Mouse (Mus musculus): ENCODE results near the gene Gsn. TPM values are rescaled to one million over a fixed set of nuclear protein-coding genes. Genes with fewer than 3 reads are reported as not detected.

The Gsn gene
- polyA plus RNA-seq, 1 experiment from 2014 or later = 386 TPM

DNA sequence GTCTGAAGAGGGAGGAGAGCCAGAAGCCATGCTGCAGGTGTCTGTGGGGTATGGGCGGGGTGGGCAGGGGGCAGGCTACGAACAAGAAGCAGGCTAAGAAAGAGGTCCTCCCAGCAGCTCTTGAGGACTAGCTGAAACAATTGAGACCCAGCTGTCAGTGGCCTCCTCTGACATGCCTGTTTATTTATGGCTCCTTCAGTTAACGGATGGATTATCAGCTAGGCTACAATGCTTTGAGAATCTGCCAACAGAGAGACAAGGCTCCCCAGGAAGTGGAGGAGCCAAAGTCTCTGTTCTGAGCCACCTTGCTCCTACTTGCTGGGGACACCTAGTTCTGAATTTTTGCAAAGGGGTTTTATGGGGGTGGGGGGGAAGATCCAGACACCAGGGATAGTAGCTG is 36.5 kb downstream of the Gsn start:
- H3K27me3 ChIP-seq (ENCODE audit: control insufficient read depth, insufficient read depth, low read length) = no peaks in the 10 kb centered on the region
- no peaks in the 10 kb centered on the region for H3K4me1 ChIP-seq (ENCODE audit: control insufficient read depth, insufficient read depth, low read length)
- H3K4me3 ChIP-seq (replicated peaks; ENCODE audit: low read length) = no peak overlapping the region
- ATAC-seq (ENCODE audit: insufficient read depth, low FRiP score) = no peak
- WGBS = 63% methylated on average over 3 of the region's 3 CpGs
- no peak overlapping the region for H3K4me2 ChIP-seq (ENCODE audit: low read depth, low read length)
- no peak overlapping the region for H3K9ac ChIP-seq (ENCODE audit: low read length)
- H3K27ac ChIP-seq (ENCODE audit: low read length) = no peak overlapping the region
- peaks cover 8% of the 10 kb centered on the region; the same call in 1 of the 2 replicates for H3K36me3 ChIP-seq (ENCODE audit: control insufficient read depth, insufficient read depth, low read length)
- H3K9me3 ChIP-seq (replicated peaks; ENCODE audit: control insufficient read depth, low read length) = no peaks in the 10 kb centered on the region

DNA sequence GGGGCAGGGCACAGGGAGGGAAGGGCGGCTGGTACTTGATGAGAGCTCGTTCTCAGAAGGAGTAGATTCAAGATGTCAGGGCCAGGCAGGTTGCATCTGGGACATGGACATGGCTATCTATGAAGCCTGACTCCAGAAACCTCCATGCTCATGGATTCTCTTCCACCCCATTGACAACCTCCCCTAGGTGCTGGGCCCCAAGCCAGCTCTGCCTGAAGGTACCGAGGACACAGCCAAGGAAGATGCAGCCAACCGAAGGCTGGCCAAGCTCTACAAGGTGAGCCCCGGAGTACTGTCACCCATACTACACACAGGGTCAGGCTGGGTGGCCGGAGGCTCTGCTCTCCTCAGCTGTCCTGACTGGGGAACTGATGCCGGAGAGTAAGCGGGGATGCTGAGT is 37.1 kb downstream of the Gsn start:
- 87% methylated on average over 8 of the region's 8 CpGs for WGBS
- H3K4me3 ChIP-seq (replicated peaks; ENCODE audit: low read length) = no peak overlapping the region
- H3K36me3 ChIP-seq (ENCODE audit: control insufficient read depth, insufficient read depth, low read length) = peaks cover 8% of the 10 kb centered on the region; the same call in 1 of the 2 replicates
- no peak for ATAC-seq (ENCODE audit: insufficient read depth, low FRiP score)
- H3K9me3 ChIP-seq (replicated peaks; ENCODE audit: control insufficient read depth, low read length) = no peaks in the 10 kb centered on the region
- no peaks in the 10 kb centered on the region for H3K27me3 ChIP-seq (ENCODE audit: control insufficient read depth, insufficient read depth, low read length)
- H3K4me1 ChIP-seq (ENCODE audit: control insufficient read depth, insufficient read depth, low read length) = no peaks in the 10 kb centered on the region
- no peak overlapping the region for H3K9ac ChIP-seq (ENCODE audit: low read length)
- no peak overlapping the region for H3K4me2 ChIP-seq (ENCODE audit: low read depth, low read length)
- no peak overlapping the region for H3K27ac ChIP-seq (ENCODE audit: low read length)

DNA sequence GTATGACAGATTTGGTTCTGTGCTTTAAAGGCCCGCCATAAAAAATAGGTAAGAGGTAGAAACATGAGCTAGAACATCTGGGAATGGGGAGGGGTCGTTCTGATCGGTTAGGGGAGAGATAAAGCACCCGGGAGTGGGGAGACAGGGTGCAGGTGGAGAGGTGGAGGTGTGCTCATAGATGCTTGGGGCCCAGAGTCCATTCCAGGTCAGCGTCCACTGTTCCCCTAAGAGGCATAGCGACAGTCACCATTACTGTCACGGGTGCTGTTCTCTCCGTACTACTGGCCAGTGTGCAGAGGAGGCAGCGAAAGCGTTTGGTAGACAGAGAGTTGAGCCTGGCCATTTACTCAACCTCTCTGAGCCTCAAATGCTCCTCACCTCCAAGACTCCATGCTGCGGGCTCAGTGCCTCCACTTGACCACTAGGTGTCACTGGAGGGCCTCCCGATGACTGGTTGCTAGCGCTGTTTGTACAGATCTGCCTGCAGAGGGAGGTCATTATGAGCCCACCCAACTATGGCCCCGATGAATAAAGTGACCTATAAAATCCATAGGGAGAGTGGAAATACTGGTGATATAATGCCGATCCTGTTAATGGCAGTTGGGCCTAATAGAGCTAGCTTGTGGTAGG is 41.6 kb downstream of the Gsn start:
- Histone ChIP-seq H3K4me2 (ENCODE audit: low read depth, low read length) (no peak overlapping the region), H3K9ac (ENCODE audit: low read length) (no peak overlapping the region), H3K36me3 (ENCODE audit: control insufficient read depth, insufficient read depth, low read length) (peaks cover 4% of the 10 kb centered on the region; the same call in 1 of the 2 replicates), H3K27me3 (ENCODE audit: control insufficient read depth, insufficient read depth, low read length) (no peaks in the 10 kb centered on the region), H3K4me1 (ENCODE audit: control insufficient read depth, insufficient read depth, low read length) (peaks cover 6% of the 10 kb centered on the region), H3K27ac (ENCODE audit: low read length) (no peak overlapping the region), H3K4me3 (replicated peaks; ENCODE audit: low read length) (no peak overlapping the region), H3K9me3 (replicated peaks; ENCODE audit: control insufficient read depth, low read length) (no peaks in the 10 kb centered on the region)
- WGBS = 29% methylated on average over 15 of the region's 15 CpGs
- peak; percentile 45; the same call in 1 of the 2 replicates for ATAC-seq (ENCODE audit: insufficient read depth, low FRiP score)

DNA sequence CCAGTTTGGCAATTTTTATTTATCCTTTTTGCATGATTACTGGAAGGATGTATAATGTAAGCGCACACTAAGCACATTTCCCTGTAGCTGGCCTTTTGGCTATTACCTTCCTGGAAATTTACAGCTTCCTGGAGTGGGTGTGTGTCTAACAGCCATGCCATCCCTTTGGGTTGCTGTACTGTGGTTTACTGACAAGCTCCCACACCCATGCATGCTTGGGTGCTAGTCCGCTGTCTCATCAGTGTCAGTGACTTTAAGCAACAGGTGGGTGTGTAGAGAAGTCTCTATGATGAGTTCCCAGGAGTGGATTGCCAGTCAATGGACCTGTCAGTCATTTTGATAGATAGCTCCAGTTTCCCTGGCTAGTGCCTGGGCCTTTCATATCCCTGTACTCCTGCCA is 43.3 kb downstream of the Gsn start:
- H3K9ac ChIP-seq (ENCODE audit: low read length) = no peak overlapping the region
- 84% methylated on average over 2 of the region's 2 CpGs for WGBS
- no peak for ATAC-seq (ENCODE audit: insufficient read depth, low FRiP score)
- H3K4me2 ChIP-seq (ENCODE audit: low read depth, low read length) = no peak overlapping the region
- H3K9me3 ChIP-seq (replicated peaks; ENCODE audit: control insufficient read depth, low read length) = no peaks in the 10 kb centered on the region
- H3K27ac ChIP-seq (ENCODE audit: low read length) = no peak overlapping the region
- H3K36me3 ChIP-seq (ENCODE audit: control insufficient read depth, insufficient read depth, low read length) = peaks cover 7% of the 10 kb centered on the region
- H3K4me1 ChIP-seq (ENCODE audit: control insufficient read depth, insufficient read depth, low read length) = peaks cover 6% of the 10 kb centered on the region
- no peaks in the 10 kb centered on the region for H3K27me3 ChIP-seq (ENCODE audit: control insufficient read depth, insufficient read depth, low read length)
- H3K4me3 ChIP-seq (replicated peaks; ENCODE audit: low read length) = no peak overlapping the region

DNA sequence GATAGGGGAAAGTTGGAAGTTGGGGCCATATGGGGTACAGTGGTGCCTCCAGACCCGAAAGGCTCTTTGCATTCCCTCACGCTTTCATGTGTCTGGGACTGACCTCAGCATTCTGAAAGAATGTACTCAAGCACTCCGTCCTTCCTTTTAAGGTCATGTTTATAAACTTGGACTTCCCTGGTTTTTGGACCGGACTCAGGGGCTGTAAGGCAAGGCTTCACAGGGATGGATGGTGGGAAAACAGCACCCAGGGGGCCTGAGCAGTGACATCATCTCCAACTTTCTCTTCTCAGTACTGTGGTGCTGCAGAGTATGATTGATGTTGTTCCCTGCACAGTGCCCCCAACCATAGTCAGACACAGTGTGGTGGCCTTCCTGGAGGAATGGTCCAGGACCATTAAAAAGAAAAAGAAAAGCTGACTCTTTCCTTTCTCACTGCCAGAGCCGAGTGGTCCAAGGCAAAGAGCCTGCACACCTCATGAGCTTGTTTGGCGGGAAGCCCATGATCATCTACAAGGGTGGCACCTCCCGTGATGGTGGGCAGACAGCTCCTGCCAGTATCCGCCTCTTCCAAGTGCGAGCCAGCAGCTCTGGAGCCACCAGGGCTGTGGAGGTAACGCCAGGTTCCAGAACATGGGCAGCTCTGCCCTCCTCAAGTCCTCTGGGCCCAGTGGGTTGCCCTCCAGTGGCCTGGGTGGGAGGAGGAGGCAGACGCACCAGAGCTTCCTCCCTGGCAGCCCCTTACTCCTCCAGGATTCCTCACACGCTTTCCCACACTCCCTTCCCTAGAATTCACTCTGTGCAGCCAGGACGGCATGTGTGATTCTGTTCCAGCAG is 46.1 kb downstream of the Gsn start:
- Histone ChIP-seq H3K9ac (ENCODE audit: low read length) (no peak overlapping the region), H3K4me3 (replicated peaks; ENCODE audit: low read length) (no peak overlapping the region), H3K4me2 (ENCODE audit: low read depth, low read length) (no peak overlapping the region), H3K27ac (ENCODE audit: low read length) (peak overlapping the region; percentile 78), H3K4me1 (ENCODE audit: control insufficient read depth, insufficient read depth, low read length) (peaks cover 6% of the 10 kb centered on the region), H3K27me3 (ENCODE audit: control insufficient read depth, insufficient read depth, low read length) (no peaks in the 10 kb centered on the region), H3K36me3 (ENCODE audit: control insufficient read depth, insufficient read depth, low read length) (peaks cover 7% of the 10 kb centered on the region), H3K9me3 (replicated peaks; ENCODE audit: control insufficient read depth, low read length) (no peaks in the 10 kb centered on the region)
- ATAC-seq (ENCODE audit: insufficient read depth, low FRiP score) = peak; percentile 90
- 61% methylated on average over 13 of the region's 13 CpGs for WGBS

DNA sequence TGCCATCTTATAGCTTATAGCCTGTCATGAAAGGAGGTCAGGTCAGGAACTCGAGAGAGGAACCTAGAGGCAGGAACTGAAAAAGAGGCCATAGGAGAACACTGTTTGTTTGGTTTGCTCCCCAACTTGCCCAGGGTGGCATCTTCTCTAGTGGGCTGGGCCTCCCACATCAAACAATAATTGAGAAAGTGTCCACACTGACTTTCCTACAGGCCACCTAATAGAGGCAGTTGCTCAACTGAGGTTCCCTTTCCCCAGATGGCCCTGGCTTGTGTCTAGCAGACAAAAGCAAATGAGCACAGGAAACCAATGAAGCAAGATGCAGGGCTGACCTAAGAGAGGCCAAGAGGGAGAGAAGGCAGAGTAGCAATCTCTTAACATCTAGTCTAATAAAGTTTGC is 52.0 kb downstream of the Gsn start:
- no peak overlapping the region for H3K9ac ChIP-seq (ENCODE audit: low read length)
- no peak for ATAC-seq (ENCODE audit: insufficient read depth, low FRiP score)
- WGBS = 53% methylated on average over 1 of the region's 1 CpGs

DNA sequence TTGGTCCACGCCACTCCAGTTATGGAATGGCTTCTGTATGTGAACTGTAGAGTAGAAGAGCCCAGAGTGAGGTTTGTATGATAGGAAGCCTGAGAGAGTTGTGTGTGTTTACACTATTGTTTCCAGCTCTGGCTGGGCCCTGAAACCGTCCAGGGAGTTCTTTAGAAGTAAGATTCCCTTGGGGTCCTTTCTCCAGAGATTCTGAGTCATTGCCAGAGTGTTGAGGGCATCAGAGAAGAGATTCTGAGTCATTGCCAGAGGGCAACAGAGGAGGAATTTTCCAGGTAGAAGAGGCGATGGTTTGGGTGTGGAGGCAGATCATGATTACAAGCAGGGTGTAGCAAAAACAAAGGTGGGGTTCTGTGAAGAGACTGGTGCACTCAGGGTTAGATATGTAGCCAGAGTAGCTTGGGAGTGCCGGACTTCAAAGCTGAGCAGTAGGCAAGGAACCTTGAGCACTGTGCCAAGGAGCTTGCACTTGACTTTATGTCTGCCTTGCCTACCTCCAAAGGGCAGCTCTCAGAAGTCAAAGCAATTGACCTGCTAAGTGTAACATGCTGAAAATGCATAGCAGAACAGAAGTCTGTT is 53.8 kb downstream of the Gsn start:
- ATAC-seq (ENCODE audit: insufficient read depth, low FRiP score) = no peak
- Histone ChIP-seq H3K27me3 (ENCODE audit: control insufficient read depth, insufficient read depth, low read length) (no peaks in the 10 kb centered on the region), H3K4me2 (ENCODE audit: low read depth, low read length) (no peak overlapping the region), H3K4me3 (replicated peaks; ENCODE audit: low read length) (no peak overlapping the region), H3K9me3 (replicated peaks; ENCODE audit: control insufficient read depth, low read length) (0 out of 2 replicates have a peak, but pooled peaks cover 2% of the 10 kb centered on the region), H3K9ac (ENCODE audit: low read length) (no peak overlapping the region), H3K36me3 (ENCODE audit: control insufficient read depth, insufficient read depth, low read length) (0 out of 2 replicates have a peak, but pooled peaks cover under 1% of the 10 kb centered on the region), H3K4me1 (ENCODE audit: control insufficient read depth, insufficient read depth, low read length) (no peaks in the 10 kb centered on the region), H3K27ac (ENCODE audit: low read length) (peak overlapping the region; percentile 10; the same call in 1 of the 2 replicates)
- 70% methylated on average over 4 of the region's 4 CpGs for WGBS

More for the DNA sequence above, 52.0 kb downstream of the Gsn start:
- Histone ChIP-seq H3K4me1 (ENCODE audit: control insufficient read depth, insufficient read depth, low read length) (no peaks in the 10 kb centered on the region), H3K27ac (ENCODE audit: low read length) (no peak overlapping the region), H3K4me2 (ENCODE audit: low read depth, low read length) (no peak overlapping the region), H3K27me3 (ENCODE audit: control insufficient read depth, insufficient read depth, low read length) (no peaks in the 10 kb centered on the region), H3K9me3 (replicated peaks; ENCODE audit: control insufficient read depth, low read length) (0 out of 2 replicates have a peak, but pooled peaks cover 2% of the 10 kb centered on the region), H3K36me3 (ENCODE audit: control insufficient read depth, insufficient read depth, low read length) (peaks cover 7% of the 10 kb centered on the region), H3K4me3 (replicated peaks; ENCODE audit: low read length) (no peak overlapping the region)

DNA sequence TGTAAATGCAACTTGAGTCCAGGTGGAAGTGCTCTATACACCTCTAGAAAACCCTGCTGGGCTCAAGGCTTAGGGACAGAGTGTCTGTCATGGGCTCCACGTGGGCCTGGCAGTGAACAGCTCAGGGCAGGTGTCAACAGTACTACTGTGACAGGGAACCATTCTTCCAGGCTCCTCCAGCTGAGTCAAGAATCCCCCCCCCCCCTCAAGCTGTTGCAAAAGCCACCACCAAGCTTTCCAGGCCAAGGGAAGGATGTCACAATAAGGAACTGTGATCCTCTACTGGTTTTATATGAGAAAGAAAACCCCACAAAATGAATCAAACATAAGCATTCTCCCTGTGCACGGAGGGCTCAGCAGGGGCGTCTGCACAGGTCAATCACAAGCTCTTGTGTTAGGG is 58.1 kb downstream of the Gsn start:
- no peak overlapping the region for H3K4me3 ChIP-seq (replicated peaks; ENCODE audit: low read length)

DNA sequence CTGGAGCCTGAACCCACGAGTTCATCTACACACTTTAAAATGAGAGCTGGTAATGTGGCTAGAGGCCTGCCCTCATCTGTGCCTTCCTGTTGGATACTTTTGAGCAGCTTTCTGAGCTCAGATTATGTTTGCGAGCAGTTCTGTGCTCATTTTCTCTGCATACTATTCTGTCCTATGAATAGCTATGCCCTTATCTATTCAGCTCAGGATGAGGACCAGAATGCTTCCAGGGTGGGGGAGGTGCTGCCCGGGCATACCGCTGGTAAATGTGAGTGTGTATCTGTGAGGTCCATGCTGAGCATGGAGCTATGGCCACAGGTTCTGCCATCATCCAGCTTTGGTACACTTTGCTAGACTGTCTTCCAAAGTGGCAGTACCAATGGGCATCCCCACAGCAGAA is 61.4 kb downstream of the Gsn start:
- 85% methylated on average over 4 of the region's 4 CpGs for WGBS
- no peak overlapping the region for H3K4me3 ChIP-seq (replicated peaks; ENCODE audit: low read length)
- H3K27ac ChIP-seq (ENCODE audit: low read length) = no peak overlapping the region
- no peaks in the 10 kb centered on the region for H3K27me3 ChIP-seq (ENCODE audit: control insufficient read depth, insufficient read depth, low read length)
- H3K4me2 ChIP-seq (ENCODE audit: low read depth, low read length) = no peak overlapping the region
- ATAC-seq (ENCODE audit: insufficient read depth, low FRiP score) = no peak
- H3K9me3 ChIP-seq (replicated peaks; ENCODE audit: control insufficient read depth, low read length) = no peaks in the 10 kb centered on the region
- H3K4me1 ChIP-seq (ENCODE audit: control insufficient read depth, insufficient read depth, low read length) = peaks cover under 1% of the 10 kb centered on the region; the same call in 1 of the 2 replicates
- H3K36me3 ChIP-seq (ENCODE audit: control insufficient read depth, insufficient read depth, low read length) = 0 out of 2 replicates have a peak, but pooled peaks cover 3% of the 10 kb centered on the region
- H3K9ac ChIP-seq (ENCODE audit: low read length) = no peak overlapping the region

More for the DNA sequence above, 58.1 kb downstream of the Gsn start:
- WGBS = 42% methylated on average over 3 of the region's 3 CpGs
- ATAC-seq (ENCODE audit: insufficient read depth, low FRiP score) = no peak
- H3K4me1 ChIP-seq (ENCODE audit: control insufficient read depth, insufficient read depth, low read length) = no peaks in the 10 kb centered on the region
- H3K4me2 ChIP-seq (ENCODE audit: low read depth, low read length) = no peak overlapping the region
- 0 out of 2 replicates have a peak, but pooled peaks cover 2% of the 10 kb centered on the region for H3K9me3 ChIP-seq (replicated peaks; ENCODE audit: control insufficient read depth, low read length)
- H3K27ac ChIP-seq (ENCODE audit: low read length) = no peak overlapping the region
- no peaks in the 10 kb centered on the region for H3K27me3 ChIP-seq (ENCODE audit: control insufficient read depth, insufficient read depth, low read length)
- H3K9ac ChIP-seq (ENCODE audit: low read length) = no peak overlapping the region
- H3K36me3 ChIP-seq (ENCODE audit: control insufficient read depth, insufficient read depth, low read length) = 0 out of 2 replicates have a peak, but pooled peaks cover 3% of the 10 kb centered on the region

Measured in stomach, embryonic 16.5 days (tissue).